Mouse (Mus musculus) CD8-positive naive resting alpha-beta T cell, adult 2 months (primary cell): ENCODE results near the gene Prkra.

Source experiments
- DNase-seq, 2 experiments: peaks; one replicate each; pipeline ENCODE4 v3.0.0; 2022; ENCODE audit warnings: low read depth in 2 of 2, low spot score in 2 of 2

Gene Prkra

GRCm38 (mm10) chr2:76647883-76648570 lies at the start of gene Prkra, which contains the start of gene Pjvk:
Prkra (minus strand) TSS chr2:76648015.
Pjvk (plus strand) TSS chr2:76648476.
- peak; percentile 57 to 73 for DNase-seq

DNA sequence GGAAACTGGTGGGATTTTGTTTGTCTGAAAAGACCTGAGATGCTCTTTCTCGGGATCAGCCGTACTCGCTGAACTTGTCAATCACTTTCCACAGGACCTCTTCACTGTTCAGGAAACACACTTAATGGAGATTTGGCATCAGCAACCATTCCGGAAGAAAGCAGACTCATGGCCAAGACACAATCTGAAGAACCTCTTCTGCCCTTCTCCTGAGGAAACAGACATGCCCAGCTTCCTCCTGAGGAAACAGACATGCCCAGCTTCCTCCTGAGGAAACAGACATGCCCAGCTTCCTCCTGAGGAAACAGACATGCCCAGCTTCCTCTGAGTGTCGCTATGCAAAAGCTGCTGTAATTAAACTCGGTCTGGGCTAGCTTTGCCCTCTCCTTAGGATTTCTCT lies 47.5 kb upstream of the Prkra start:
- DNase-seq: no peak

GRCm38 (mm10) chr2:76693765-76694164 lies 46.0 kb upstream of the Prkra start:
- DNase-seq: no peak

GRCm38 (mm10) chr2:76690436-76691204 lies 42.8 kb upstream of the Prkra start:
- no peak for DNase-seq

- DNase-seq: no peak
These were observed 40.3 kb upstream of the Prkra start for GRCm38 (mm10) chr2:76688162-76688561.

DNA sequence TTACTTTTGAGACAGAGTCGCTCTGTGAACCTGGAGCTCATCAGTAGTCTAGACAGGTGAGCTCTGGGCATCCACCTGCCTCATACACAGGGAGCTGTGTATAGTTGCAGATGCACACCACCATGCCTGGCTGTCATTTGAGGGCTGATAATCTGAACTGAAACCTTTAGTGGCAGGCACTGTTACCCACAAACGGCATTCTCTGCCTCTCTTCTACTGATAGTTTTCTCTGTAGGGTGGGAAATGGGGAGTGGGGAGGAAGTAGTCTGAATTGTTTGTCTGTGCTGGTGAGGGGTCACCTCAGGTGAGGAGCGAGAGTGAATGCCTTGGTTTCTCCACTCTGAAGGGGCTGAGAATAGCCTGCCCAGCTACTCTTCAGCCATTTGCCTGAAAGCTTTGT lies 39.8 kb upstream of the Prkra start:
- no peak for DNase-seq

DNA sequence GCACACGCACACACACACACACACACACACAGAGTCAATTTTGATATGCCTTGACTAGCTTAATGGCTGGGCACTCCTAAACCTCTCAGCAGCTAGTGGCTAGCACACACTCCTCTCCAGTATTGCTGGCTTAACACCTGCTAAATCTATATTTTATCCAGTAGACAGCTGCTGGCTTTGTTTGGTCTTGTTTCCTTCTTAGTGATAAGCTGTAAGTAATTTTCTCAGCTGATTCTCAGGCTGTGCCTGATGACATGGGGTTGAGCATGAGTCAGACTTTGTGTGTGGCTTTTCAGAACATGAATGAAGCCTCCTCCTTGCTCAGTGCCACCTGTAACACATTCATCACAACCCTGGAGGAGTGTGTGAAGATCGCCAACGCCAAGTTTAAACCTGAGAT lies 39.2 kb upstream of the Prkra start:
- DNase-seq: no peak

DNA sequence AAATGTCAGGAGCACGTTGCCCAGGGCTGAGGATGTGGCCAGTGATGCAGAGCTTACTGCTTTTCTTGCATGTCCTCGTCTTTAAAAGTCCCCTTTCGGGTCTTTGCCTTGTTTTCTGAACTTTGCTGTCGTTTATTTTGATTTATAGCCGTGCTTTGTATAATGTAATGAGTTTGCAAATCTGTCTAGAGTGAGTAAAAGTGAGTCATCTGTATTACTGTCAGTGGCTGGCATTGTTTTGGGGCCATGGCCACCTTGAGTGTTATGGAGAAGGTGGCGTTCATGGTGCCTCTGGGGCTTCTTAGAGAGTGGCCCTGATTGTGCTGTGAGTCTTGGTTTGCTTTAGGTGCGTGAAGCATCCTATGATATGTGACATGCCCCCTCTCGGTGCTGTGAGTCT lies 34.5 kb upstream of the Prkra start:
- DNase-seq: no peak

GRCm38 (mm10) chr2:76676401-76677226 lies 28.8 kb upstream of the Prkra start:
- no peak for DNase-seq

DNA sequence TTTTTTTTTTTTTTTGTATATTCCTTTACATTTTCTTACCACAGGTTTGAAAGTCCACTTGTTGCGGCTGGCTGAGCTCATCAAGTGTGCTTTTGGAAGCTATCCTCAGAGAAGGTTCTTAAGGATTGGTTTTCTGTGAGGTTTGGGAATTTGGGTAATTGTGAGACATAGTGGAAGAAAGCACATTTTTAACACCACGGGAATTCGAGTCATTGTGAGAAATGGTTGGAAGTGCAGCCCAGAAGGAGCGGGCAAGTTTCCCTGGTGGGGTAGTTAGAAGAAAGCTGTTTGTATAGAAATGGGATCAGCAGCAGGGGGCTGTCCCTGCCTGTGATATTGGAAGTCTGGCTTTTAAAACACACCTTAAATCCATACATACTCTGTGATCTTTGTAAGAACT lies 28.1 kb upstream of the Prkra start:
- DNase-seq: no peak

GRCm38 (mm10) chr2:76675451-76675850 lies 27.6 kb upstream of the Prkra start:
- peak in 1 of 2 experiments; percentile 23 for DNase-seq

- peak; percentile 49 to 62 for DNase-seq
These were observed 27.1 kb upstream of the Prkra start, which contains the start of gene Plekha3 for GRCm38 (mm10) chr2:76674725-76675427. Plekha3 (plus strand) TSS chr2:76675281.

GRCm38 (mm10) chr2:76673472-76674081 lies 25.8 kb upstream of the Prkra start:
- DNase-seq: peak; percentile 25 to 45

DNA sequence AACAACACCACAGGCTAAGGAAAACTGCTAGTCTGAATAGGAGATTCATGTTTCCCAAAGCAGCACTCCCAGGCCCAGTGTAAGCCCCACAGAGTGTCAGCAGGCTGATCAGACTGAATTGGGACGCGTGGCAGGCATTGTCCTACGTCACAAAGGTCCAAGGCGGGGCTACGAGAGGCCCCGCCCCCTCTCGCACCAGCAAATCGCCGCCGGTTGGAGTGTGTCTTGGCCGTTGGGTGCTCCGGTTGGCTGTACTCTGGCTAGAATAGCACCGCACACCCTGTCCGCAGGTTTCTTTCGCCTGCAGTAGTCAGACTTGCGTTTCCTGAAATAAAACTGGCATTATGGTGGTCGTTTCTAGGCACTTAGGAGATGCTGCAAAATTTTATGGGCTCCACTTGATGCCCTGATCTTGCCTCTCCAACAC lies 25.2 kb upstream of the Prkra start, which contains the start of gene Fkbp7:
Gene Fkbp7 (minus strand): TSS at position 151 of the 427 bp plus-strand sequence.
- DNase-seq: peak; percentile 74 to 85

GRCm38 (mm10) chr2:76672134-76672745 lies 24.4 kb upstream of the Prkra start:
- no peak for DNase-seq

- no peak for DNase-seq
These were observed 23.8 kb upstream of the Prkra start for GRCm38 (mm10) chr2:76671641-76672040.

GRCm38 (mm10) chr2:76667200-76667599 lies 19.4 kb upstream of the Prkra start:
- DNase-seq: no peak

DNA sequence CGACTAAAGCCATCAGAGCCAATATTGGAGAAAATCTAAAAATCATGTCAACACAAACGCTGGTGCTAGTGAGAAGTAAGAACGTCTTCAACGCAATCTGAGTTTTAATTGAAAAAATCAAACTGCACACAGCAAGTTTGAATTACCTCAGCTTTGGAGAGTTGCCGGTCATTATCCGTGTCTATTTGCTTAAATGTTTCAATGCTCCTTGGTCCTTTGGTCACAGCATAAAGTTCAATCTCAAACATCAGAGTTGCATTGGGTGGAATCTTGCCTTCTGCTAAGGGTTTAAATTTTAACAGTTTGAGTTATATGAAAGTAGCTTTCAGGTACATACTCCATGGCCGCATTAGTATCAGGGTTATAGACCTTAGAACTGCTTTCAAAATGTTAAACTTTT lies 17.7 kb upstream of the Prkra start:
- no peak for DNase-seq

DNA sequence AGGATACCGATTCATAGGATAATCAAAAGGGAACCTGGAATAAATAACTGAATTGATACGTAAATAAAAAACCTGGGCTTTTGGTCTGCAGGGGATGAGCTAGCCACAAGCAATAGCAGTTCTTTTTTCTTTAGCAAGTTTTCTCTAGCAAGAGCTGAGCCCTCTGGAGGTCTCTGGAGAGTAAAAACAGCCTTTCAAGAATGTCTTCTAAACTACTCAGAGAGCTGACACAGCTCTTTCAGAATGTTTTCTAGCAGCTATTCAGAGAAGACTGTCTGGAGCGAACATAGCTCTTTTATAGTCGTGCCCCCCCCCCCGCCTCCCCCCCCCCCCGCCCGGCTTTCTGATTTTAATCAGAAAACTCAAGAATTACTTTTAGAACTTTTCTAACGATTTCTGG lies 11.6 kb upstream of the Prkra start:
- no peak for DNase-seq

DNA sequence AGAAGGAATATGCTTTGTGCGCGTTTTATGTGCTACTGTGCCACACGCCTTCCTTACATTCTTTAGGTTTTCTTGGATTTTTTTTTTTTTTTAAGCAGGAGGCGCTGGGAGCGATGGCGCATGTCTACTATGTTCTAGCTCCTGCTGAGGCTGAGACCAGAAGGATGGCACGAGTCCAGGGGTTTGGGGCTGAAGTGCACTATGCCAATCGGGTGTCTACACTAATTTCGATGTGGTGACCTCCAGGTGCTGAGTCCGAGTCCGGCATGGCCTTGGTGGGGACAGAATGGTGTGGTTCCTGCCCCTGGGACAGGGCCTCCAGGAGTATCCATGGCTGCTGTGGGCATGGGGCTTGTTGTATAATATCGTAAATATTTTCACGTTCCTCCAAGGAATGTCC lies 10.7 kb upstream of the Prkra start:
- no peak for DNase-seq
